Mouse (Mus musculus) hindbrain, embryonic 12.5 days (tissue): ENCODE measurements around the gene Camta1. TPM values are rescaled to one million over a fixed set of nuclear protein-coding genes. Genes with fewer than 3 reads are reported as not detected.

Experiments
- ATAC-seq: fragments of 200-750 bp; cut with Nextera tagmentation; 2 replicates; pipeline ENCODE4 v1.8.0; 2017; ENCODE audit warnings: moderate TSS enrichment; ENCODE audit not compliant: low FRiP score
- H3K27ac ChIP-seq: fragments of 300-500 bp; sonication (generic); 2 replicates; pipeline ENCODE4 v1.5.1; 2016; ENCODE audit warnings: mild to moderate bottlenecking
- H3K27me3 ChIP-seq: fragments of 300-500 bp; sonication (generic); 2 replicates; pipeline ENCODE4 v1.6.1; 2016; ENCODE audit warnings: mild to moderate bottlenecking
- H3K36me3 ChIP-seq: fragments of 300-500 bp; sonication (generic); 2 replicates; pipeline ENCODE4 v1.6.1; 2016; ENCODE audit warnings: mild to moderate bottlenecking
- H3K4me1 ChIP-seq: fragments of 300-500 bp; sonication (generic); 2 replicates; pipeline ENCODE4 v1.6.1; 2016
- H3K4me2 ChIP-seq: fragments of 300-500 bp; sonication (generic); replicated peaks from 2 replicates; pipeline ENCODE4 v1.6.1; 2016; ENCODE audit warnings: mild to moderate bottlenecking
- H3K4me3 ChIP-seq: fragments of 300-500 bp; sonication (generic); 2 replicates; pipeline ENCODE4 v1.5.1; 2016; ENCODE audit warnings: mild to moderate bottlenecking
- H3K9ac ChIP-seq: fragments of 300-500 bp; sonication (generic); 2 replicates; pipeline ENCODE4 v1.6.1; 2016; ENCODE audit warnings: mild to moderate bottlenecking, moderate library complexity
- H3K9me3 ChIP-seq: fragments of 300-500 bp; sonication (generic); replicated peaks from 2 replicates; pipeline ENCODE4 v1.6.1; 2016; ENCODE audit warnings: mild to moderate bottlenecking
- WGBS: fragments of 180-500 bp; shearing (Covaris S2); methylation state at CpG from one replicate; pipeline ENCODE4 v1.1.7; 2016; 5-methylcytosine and 5-hydroxymethylcytosine counted together
- polyA plus RNA-seq: library from polyadenylated mRNA; unstranded; fragments of >200 nt; fragmentation: Nextera tagmentation; extraction: Ambion mirVana; gene quantifications from 2 replicates; pipeline ENCODE4 v1.2.1, GENCODE M21; 2016

The Camta1 gene
- 136 and 157 TPM in 2 replicates for polyA plus RNA-seq

- H3K4me3 ChIP-seq: peak within 1 kb of the TSS; percentile 92
- WGBS: under 1% methylated on average over 79 of the region's 85 CpGs
- H3K4me1 ChIP-seq: peaks cover 19% of the 10 kb centered on the region
- peak within 1 kb of the TSS; percentile 90 for H3K27ac ChIP-seq
- ATAC-seq: peak; percentile 98
- peak within 1 kb of the TSS; percentile 96 for H3K4me2 ChIP-seq
- H3K9ac ChIP-seq: peak within 1 kb of the TSS; percentile 89
- no peaks in the 10 kb centered on the region for H3K36me3 ChIP-seq
- peaks cover 4% of the 10 kb centered on the region; the same call in 1 of the 2 replicates for H3K27me3 ChIP-seq
- no peaks in the 10 kb centered on the region for H3K9me3 ChIP-seq
These were observed at the start of gene Camta1 for GRCm38 (mm10) chr4:151861806-151862739. Gene Camta1, minus strand, starts transcription at chr4:151861876.

- H3K9ac ChIP-seq: no peak overlapping the region
- H3K4me1 ChIP-seq: peaks cover 13% of the 10 kb centered on the region
- 82% methylated on average over 8 of the region's 8 CpGs for WGBS
- no peaks in the 10 kb centered on the region for H3K9me3 ChIP-seq
- no peak for ATAC-seq
- H3K4me3 ChIP-seq: no peak overlapping the region
- no peaks in the 10 kb centered on the region for H3K27me3 ChIP-seq
- H3K36me3 ChIP-seq: no peaks in the 10 kb centered on the region
- H3K27ac ChIP-seq: no peak overlapping the region
- H3K4me2 ChIP-seq: no peak overlapping the region
These were observed 47.1 kb upstream of the Camta1 start for GRCm38 (mm10) chr4:151908809-151909208.

- Histone ChIP-seq H3K27ac (0 out of 2 replicates have a peak overlapping the region, but pooled peaks have one; percentile 40), H3K4me2 (no peak overlapping the region), H3K27me3 (no peaks in the 10 kb centered on the region), H3K9ac (no peak overlapping the region), H3K36me3 (no peaks in the 10 kb centered on the region), H3K9me3 (no peaks in the 10 kb centered on the region), H3K4me3 (no peak overlapping the region), H3K4me1 (peaks cover 13% of the 10 kb centered on the region)
- no peak for ATAC-seq
- 65% methylated on average over 26 of the region's 26 CpGs for WGBS
These were observed 46.1 kb upstream of the Camta1 start for GRCm38 (mm10) chr4:151907577-151908343.

- ATAC-seq: no peak
- no peak overlapping the region for H3K27ac ChIP-seq
- H3K36me3 ChIP-seq: no peaks in the 10 kb centered on the region
- H3K4me1 ChIP-seq: peaks cover 16% of the 10 kb centered on the region
- no peak overlapping the region for H3K4me3 ChIP-seq
- H3K27me3 ChIP-seq: no peaks in the 10 kb centered on the region
- no peak overlapping the region for H3K9ac ChIP-seq
- 84% methylated on average over 4 of the region's 4 CpGs for WGBS
- no peaks in the 10 kb centered on the region for H3K9me3 ChIP-seq
- H3K4me2 ChIP-seq: no peak overlapping the region
These were observed 43.9 kb upstream of the Camta1 start for GRCm38 (mm10) chr4:151905621-151906020.

- no peak overlapping the region for H3K4me3 ChIP-seq
- 0 out of 2 replicates have a peak, but pooled peaks cover 3% of the 10 kb centered on the region for H3K9me3 ChIP-seq
- no peak overlapping the region for H3K27ac ChIP-seq
- H3K27me3 ChIP-seq: no peaks in the 10 kb centered on the region
- no peak overlapping the region for H3K9ac ChIP-seq
- 59% methylated on average over 11 of the region's 11 CpGs for WGBS
- no peak for ATAC-seq
- peaks cover 17% of the 10 kb centered on the region for H3K4me1 ChIP-seq
- no peak overlapping the region for H3K4me2 ChIP-seq
- H3K36me3 ChIP-seq: no peaks in the 10 kb centered on the region
These were observed 42.4 kb upstream of the Camta1 start for GRCm38 (mm10) chr4:151904098-151904497.

DNA sequence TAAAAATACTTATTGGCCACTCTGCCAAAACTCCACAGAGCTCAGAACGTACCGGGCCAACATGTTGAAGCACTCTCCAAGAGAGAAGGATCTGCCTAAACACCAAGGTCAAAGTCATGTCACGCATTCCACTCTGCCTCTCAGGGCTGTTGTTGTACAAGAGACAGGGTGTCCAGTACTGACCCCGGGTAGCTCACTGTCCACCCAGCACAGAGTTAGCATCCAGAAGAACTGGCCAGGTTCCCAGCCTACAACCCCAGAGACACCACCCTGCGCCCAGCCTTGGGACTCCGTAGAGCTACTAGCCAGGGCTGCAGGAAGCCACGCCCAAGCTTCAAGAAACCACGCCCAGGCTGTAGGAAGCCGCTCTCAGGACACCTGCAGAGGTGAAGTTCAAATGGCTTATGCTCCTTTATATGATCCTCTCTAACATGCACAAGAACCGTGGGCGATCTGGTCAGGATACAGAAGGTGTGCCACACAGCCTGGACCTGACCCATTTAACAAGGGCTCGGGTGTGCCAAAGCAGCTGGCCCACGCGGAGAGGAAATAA, 41.1 kb upstream of the Camta1 start:
- Histone ChIP-seq H3K4me3 (no peak overlapping the region), H3K9ac (no peak overlapping the region), H3K4me1 (peaks cover 14% of the 10 kb centered on the region), H3K4me2 (no peak overlapping the region), H3K9me3 (0 out of 2 replicates have a peak, but pooled peaks cover 3% of the 10 kb centered on the region), H3K27me3 (no peaks in the 10 kb centered on the region), H3K27ac (no peak overlapping the region), H3K36me3 (no peaks in the 10 kb centered on the region)
- ATAC-seq: no peak
- 57% methylated on average over 14 of the region's 14 CpGs for WGBS

DNA sequence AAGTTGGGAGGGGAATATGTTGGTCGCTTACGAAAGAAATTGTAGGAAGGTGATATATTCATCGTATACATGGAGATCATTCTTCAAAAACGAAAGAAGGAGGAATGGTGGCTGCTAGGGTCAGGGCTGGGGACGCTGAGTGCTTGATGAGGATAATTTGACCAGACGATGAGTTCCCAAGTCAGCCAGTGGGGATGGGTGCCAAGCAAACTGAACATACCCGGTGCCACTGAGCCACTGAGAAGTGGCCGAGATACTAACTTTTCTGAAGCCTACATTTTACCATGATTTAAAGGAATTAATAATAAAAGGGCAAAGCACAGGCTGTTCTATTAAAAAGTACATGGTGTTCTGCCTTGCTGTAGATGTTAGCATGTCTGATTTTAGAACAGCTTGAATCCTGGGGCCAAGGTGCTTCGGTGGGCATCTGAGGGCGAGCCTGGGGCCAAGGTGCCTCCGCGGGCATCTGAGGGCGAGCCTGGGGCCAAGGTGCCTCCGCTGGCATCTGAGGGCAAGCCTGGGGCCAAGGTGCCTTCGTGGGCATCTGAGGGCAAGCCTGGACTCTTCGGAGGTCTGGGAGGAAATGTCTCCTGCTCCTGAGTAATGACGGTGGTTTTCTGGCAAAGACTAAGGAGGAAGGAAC, 40.5 kb upstream of the Camta1 start:
- no peak for ATAC-seq

DNA sequence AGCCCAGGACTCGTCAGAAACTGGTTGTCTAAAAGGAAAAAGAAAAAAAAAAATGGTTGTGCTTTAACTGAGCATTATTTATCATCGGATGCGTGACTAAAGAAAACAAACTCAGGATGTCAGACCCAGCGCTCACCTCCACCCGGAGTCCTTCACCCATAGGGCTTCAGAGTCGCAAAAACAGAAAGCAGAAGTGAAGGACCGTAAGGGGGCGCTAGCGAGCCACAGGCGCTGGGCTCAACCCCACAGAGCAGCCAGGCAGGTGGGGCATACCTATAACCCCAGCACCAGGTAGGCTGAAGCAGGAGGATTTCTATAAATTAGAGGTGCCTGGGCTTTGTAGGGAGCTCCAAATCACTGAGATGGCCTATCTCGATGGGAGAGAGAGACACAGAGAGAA, 39.7 kb upstream of the Camta1 start:
- H3K36me3 ChIP-seq: no peaks in the 10 kb centered on the region
- no peak for ATAC-seq
- WGBS: 72% methylated on average over 11 of the region's 11 CpGs
- 0 out of 2 replicates have a peak, but pooled peaks cover 3% of the 10 kb centered on the region for H3K9me3 ChIP-seq
- H3K9ac ChIP-seq: no peak overlapping the region
- H3K4me3 ChIP-seq: no peak overlapping the region
- no peaks in the 10 kb centered on the region for H3K27me3 ChIP-seq
- H3K4me2 ChIP-seq: no peak overlapping the region
- no peak overlapping the region for H3K27ac ChIP-seq
- peaks cover 9% of the 10 kb centered on the region for H3K4me1 ChIP-seq

More for the DNA sequence above, 40.5 kb upstream of the Camta1 start:
- 82% methylated on average over 17 of the region's 17 CpGs for whole genome bisulfite sequencing
- Histone ChIP-seq H3K27ac (no peak overlapping the region), H3K4me1 (peaks cover 14% of the 10 kb centered on the region), H3K4me3 (no peak overlapping the region), H3K36me3 (no peaks in the 10 kb centered on the region), H3K27me3 (no peaks in the 10 kb centered on the region), H3K4me2 (no peak overlapping the region), H3K9ac (no peak overlapping the region), H3K9me3 (0 out of 2 replicates have a peak, but pooled peaks cover 3% of the 10 kb centered on the region)

GRCm38 (mm10) chr4:151900735-151901134, 39.1 kb upstream of the Camta1 start:
- 76% methylated on average over 6 of the region's 6 CpGs for WGBS
- no peaks in the 10 kb centered on the region for H3K27me3 ChIP-seq

DNA sequence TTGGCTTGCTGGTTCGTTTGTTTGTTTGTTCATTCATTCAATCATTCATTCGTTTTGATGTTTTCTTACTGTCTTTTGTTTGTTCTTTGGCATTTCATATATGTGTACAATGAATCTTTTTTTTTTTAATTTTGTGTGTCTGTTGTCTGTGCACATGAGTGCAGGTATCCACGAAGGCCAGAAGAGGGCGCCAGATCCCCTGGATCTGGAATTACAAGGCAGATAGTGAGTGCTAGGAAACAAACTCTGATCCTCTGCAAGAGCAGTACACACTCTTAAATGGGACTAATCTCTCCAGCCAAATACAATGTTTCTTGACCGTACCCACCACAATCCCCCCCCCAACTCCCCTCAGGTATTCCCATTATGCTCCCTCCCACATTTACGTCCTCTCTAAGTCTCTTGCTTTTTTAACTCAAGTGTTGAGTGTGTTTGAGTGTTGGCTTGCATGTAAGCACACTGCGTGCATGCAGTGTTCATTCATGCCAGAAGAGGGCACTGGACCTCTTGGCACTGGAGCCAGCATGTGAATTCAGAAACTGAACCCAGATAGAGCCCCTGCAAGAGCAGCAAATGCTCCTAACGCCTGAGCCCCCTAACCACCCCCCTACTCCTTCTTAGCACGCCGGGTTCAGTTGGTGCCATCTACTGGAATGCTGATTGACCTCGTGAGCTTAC, 38.2 kb upstream of the Camta1 start:
- ATAC-seq: no peak
- 0 out of 2 replicates have a peak, but pooled peaks cover 4% of the 10 kb centered on the region for H3K4me1 ChIP-seq
- no peaks in the 10 kb centered on the region for H3K36me3 ChIP-seq
- no peak overlapping the region for H3K4me2 ChIP-seq
- 69% methylated on average over 11 of the region's 11 CpGs for WGBS
- H3K27me3 ChIP-seq: no peaks in the 10 kb centered on the region
- 0 out of 2 replicates have a peak, but pooled peaks cover 8% of the 10 kb centered on the region for H3K9me3 ChIP-seq
- H3K4me3 ChIP-seq: no peak overlapping the region
- no peak overlapping the region for H3K27ac ChIP-seq
- no peak overlapping the region for H3K9ac ChIP-seq

More at GRCm38 (mm10) chr4:151900735-151901134, 39.1 kb upstream of the Camta1 start:
- H3K9me3 ChIP-seq: 0 out of 2 replicates have a peak, but pooled peaks cover 8% of the 10 kb centered on the region
- no peak overlapping the region for H3K4me2 ChIP-seq
- no peak overlapping the region for H3K9ac ChIP-seq
- 0 out of 2 replicates have a peak, but pooled peaks cover 4% of the 10 kb centered on the region for H3K4me1 ChIP-seq
- no peak overlapping the region for H3K27ac ChIP-seq
- ATAC-seq: no peak
- H3K4me3 ChIP-seq: no peak overlapping the region
- no peaks in the 10 kb centered on the region for H3K36me3 ChIP-seq

- no peak for ATAC-seq
- WGBS: 49% methylated on average over 13 of the region's 13 CpGs
These were observed 37.0 kb upstream of the Camta1 start for GRCm38 (mm10) chr4:151898600-151899245.

More at GRCm38 (mm10) chr4:151898600-151899245, 37.0 kb upstream of the Camta1 start:
- 0 out of 2 replicates have a peak, but pooled peaks cover 8% of the 10 kb centered on the region for H3K9me3 ChIP-seq
- H3K9ac ChIP-seq: no peak overlapping the region
- H3K27me3 ChIP-seq: no peaks in the 10 kb centered on the region
- no peak overlapping the region for H3K27ac ChIP-seq
- H3K4me3 ChIP-seq: no peak overlapping the region
- no peak overlapping the region for H3K4me2 ChIP-seq
- H3K4me1 ChIP-seq: 0 out of 2 replicates have a peak, but pooled peaks cover 4% of the 10 kb centered on the region
- H3K36me3 ChIP-seq: no peaks in the 10 kb centered on the region
